Mouse (Mus musculus): ENCODE measurements around the gene Ccdc134. TPM values are rescaled to one million over a fixed set of nuclear protein-coding genes. Genes with fewer than 3 reads are reported as not detected.

Gene Ccdc134
- polyA plus RNA-seq, 1 experiment from 2014 or later, result 4.0 TPM

GRCm38 (mm10) chr15:82152435-82152834, 24.7 kb downstream of the Ccdc134 start:
- TF ChIP-seq CTCF (IDR thresholded peaks at IDR 0.05; ENCODE audit: low read depth) (no peak), EP300 (IDR thresholded peaks at IDR 0.05; ENCODE audit: low read depth) (no peak)
- Histone ChIP-seq H3K4me1 (ENCODE audit: insufficient read depth) (peaks cover 43% of the 10 kb centered on the region), H3K36me3 (replicated peaks; ENCODE audit: insufficient read depth, low read length) (no peaks in the 10 kb centered on the region), H3K4me2 (ENCODE audit: low read depth, low read length) (peak overlapping the region; percentile 9; the same call in 1 of the 2 replicates), H3K27me3 (ENCODE audit: insufficient read depth, low read length) (no peaks in the 10 kb centered on the region), H3K4me3 (ENCODE audit: low read depth, low read length) (no peak overlapping the region), H3K9me3 (ENCODE audit: low read length) (no peaks in the 10 kb centered on the region), H3K9ac (replicated peaks) (no peak overlapping the region), H3K27ac (ENCODE audit: low read depth) (no peak overlapping the region)
- DNase-seq (no peak), ATAC-seq (no peak)
- WGBS (ENCODE audit: insufficient replicate concordance), result 78% methylated on average over 7 of the region's 7 CpGs

GRCm38 (mm10) chr15:82156298-82156697, 28.6 kb downstream of the Ccdc134 start:
- Histone ChIP-seq H3K9ac (replicated peaks) (no peak overlapping the region), H3K4me3 (ENCODE audit: low read depth, low read length) (no peak overlapping the region), H3K36me3 (replicated peaks; ENCODE audit: insufficient read depth, low read length) (no peaks in the 10 kb centered on the region), H3K27me3 (ENCODE audit: insufficient read depth, low read length) (no peaks in the 10 kb centered on the region), H3K4me2 (ENCODE audit: low read depth, low read length) (no peak overlapping the region), H3K9me3 (ENCODE audit: low read length) (no peaks in the 10 kb centered on the region), H3K4me1 (ENCODE audit: insufficient read depth) (peaks cover 42% of the 10 kb centered on the region), H3K27ac (ENCODE audit: low read depth) (no peak overlapping the region)
- TF ChIP-seq CTCF (IDR thresholded peaks at IDR 0.05; ENCODE audit: low read depth), result no peak
- no peak for TF ChIP-seq EP300 (IDR thresholded peaks at IDR 0.05; ENCODE audit: low read depth)
- DNase-seq (no peak), ATAC-seq (no peak)
- WGBS (ENCODE audit: insufficient replicate concordance), result 64% methylated on average over 6 of the region's 6 CpGs

- Histone ChIP-seq H3K4me3 (ENCODE audit: low read depth, low read length) (no peak overlapping the region), H3K9ac (replicated peaks) (no peak overlapping the region), H3K4me1 (ENCODE audit: insufficient read depth) (peaks cover 45% of the 10 kb centered on the region), H3K27ac (ENCODE audit: low read depth) (no peak overlapping the region), H3K4me2 (ENCODE audit: low read depth, low read length) (no peak overlapping the region), H3K9me3 (ENCODE audit: low read length) (no peaks in the 10 kb centered on the region), H3K27me3 (ENCODE audit: insufficient read depth, low read length) (no peaks in the 10 kb centered on the region), H3K36me3 (replicated peaks; ENCODE audit: insufficient read depth, low read length) (no peaks in the 10 kb centered on the region)
- ATAC-seq, result no peak
- DNase-seq, result no peak
- 36% methylated on average over 10 of the region's 10 CpGs for WGBS (ENCODE audit: insufficient replicate concordance)
- TF ChIP-seq EP300 (IDR thresholded peaks at IDR 0.05; ENCODE audit: low read depth), result no peak
- TF ChIP-seq CTCF (IDR thresholded peaks at IDR 0.05; ENCODE audit: low read depth), result no peak
Observed at GRCm38 (mm10) chr15:82156902-82157301, 29.2 kb downstream of the Ccdc134 start.

- peaks cover 41% of the 10 kb centered on the region for H3K4me1 ChIP-seq (ENCODE audit: insufficient read depth)
- H3K9ac ChIP-seq (replicated peaks), result no peak overlapping the region
- TF ChIP-seq EP300 (IDR thresholded peaks at IDR 0.05; ENCODE audit: low read depth) (no peak), CTCF (IDR thresholded peaks at IDR 0.05; ENCODE audit: low read depth) (no peak)
- H3K36me3 ChIP-seq (replicated peaks; ENCODE audit: insufficient read depth, low read length), result no peaks in the 10 kb centered on the region
- ATAC-seq (no peak), DNase-seq (no peak)
- no peaks in the 10 kb centered on the region for H3K27me3 ChIP-seq (ENCODE audit: insufficient read depth, low read length)
- WGBS (ENCODE audit: insufficient replicate concordance), result 69% methylated on average over 17 of the region's 17 CpGs
- H3K9me3 ChIP-seq (ENCODE audit: low read length), result no peaks in the 10 kb centered on the region
- no peak overlapping the region for H3K4me3 ChIP-seq (ENCODE audit: low read depth, low read length)
- H3K4me2 ChIP-seq (ENCODE audit: low read depth, low read length), result no peak overlapping the region
- no peak overlapping the region for H3K27ac ChIP-seq (ENCODE audit: low read depth)
Observed at GRCm38 (mm10) chr15:82158243-82159035, 30.7 kb downstream of the Ccdc134 start.

- no peaks in the 10 kb centered on the region for H3K27me3 ChIP-seq (ENCODE audit: insufficient read depth, low read length)
- TF ChIP-seq CTCF (IDR thresholded peaks at IDR 0.05; ENCODE audit: low read depth), result no peak
- TF ChIP-seq EP300 (IDR thresholded peaks at IDR 0.05; ENCODE audit: low read depth), result no peak
- no peak for ATAC-seq
- 85% methylated on average over 9 of the region's 9 CpGs for WGBS (ENCODE audit: insufficient replicate concordance)
- H3K4me3 ChIP-seq (ENCODE audit: low read depth, low read length), result no peak overlapping the region
- H3K9ac ChIP-seq (replicated peaks), result no peak overlapping the region
- no peaks in the 10 kb centered on the region for H3K36me3 ChIP-seq (replicated peaks; ENCODE audit: insufficient read depth, low read length)
- H3K4me1 ChIP-seq (ENCODE audit: insufficient read depth), result peaks cover 48% of the 10 kb centered on the region
- H3K4me2 ChIP-seq (ENCODE audit: low read depth, low read length), result no peak overlapping the region
- DNase-seq, result no peak
- H3K9me3 ChIP-seq (ENCODE audit: low read length), result no peaks in the 10 kb centered on the region
- H3K27ac ChIP-seq (ENCODE audit: low read depth), result no peak overlapping the region
Observed at GRCm38 (mm10) chr15:82159471-82159870, 31.7 kb downstream of the Ccdc134 start.

- ATAC-seq, result no peak
- H3K36me3 ChIP-seq (replicated peaks; ENCODE audit: insufficient read depth, low read length), result no peaks in the 10 kb centered on the region
- DNase-seq, result no peak
- H3K27me3 ChIP-seq (ENCODE audit: insufficient read depth, low read length), result no peaks in the 10 kb centered on the region
- no peak overlapping the region for H3K4me3 ChIP-seq (ENCODE audit: low read depth, low read length)
- WGBS (ENCODE audit: insufficient replicate concordance), result 56% methylated on average over 11 of the region's 11 CpGs
- peaks cover 61% of the 10 kb centered on the region for H3K4me1 ChIP-seq (ENCODE audit: insufficient read depth)
- H3K27ac ChIP-seq (ENCODE audit: low read depth), result peak overlapping the region; percentile 24
- no peak overlapping the region for H3K4me2 ChIP-seq (ENCODE audit: low read depth, low read length)
- no peaks in the 10 kb centered on the region for H3K9me3 ChIP-seq (ENCODE audit: low read length)
- H3K9ac ChIP-seq (replicated peaks), result no peak overlapping the region; the same call in 1 of the 2 replicates
- no peak for TF ChIP-seq CTCF (IDR thresholded peaks at IDR 0.05; ENCODE audit: low read depth)
- TF ChIP-seq EP300 (IDR thresholded peaks at IDR 0.05; ENCODE audit: low read depth), result no peak
Observed at GRCm38 (mm10) chr15:82160731-82161640, 33.3 kb downstream of the Ccdc134 start.

Data from liver, postnatal 0 days (tissue).